Mouse (Mus musculus): ENCODE measurements around the gene Pbx1. TPM values are rescaled to one million over a fixed set of nuclear protein-coding genes. Genes with fewer than 3 reads are reported as not detected.
A peak's percentile ranks its signal among the peaks of the same experiment; 100 is the strongest.

Pbx1 gene
- polyA plus RNA-seq, 1 experiment from 2014 or later, result 49.9 TPM

- TF ChIP-seq CTCF (IDR thresholded peaks at IDR 0.05), result no peak
- ATAC-seq (peak; percentile 75), DNase-seq (ENCODE audit: low read depth, low spot score) (peak; percentile 24)
- in situ Hi-C loops (cut with MboI; ENCODE audit: low pct_unique_long_range_greater_than_20kb), result no loop called here
- ChIA-PET CTCF (interaction anchor here (1.1 kb wide), 1 partner anchor 21 kb away, joined by 3 read pairs; no protein-coding TSS in a partner anchor), POLR2A (no interaction called here)
- H3K27me3 ChIP-seq, result no peaks in the 10 kb centered on the region
Observed at GRCm38 (mm10) chr1:168246968-168247724, 184.9 kb downstream of the Pbx1 start.

GRCm38 (mm10) chr1:168245539-168245938 is 186.5 kb downstream of the Pbx1 start:
- POLR2A ChIA-PET, result interaction anchor here (0.9 kb wide), 1 partner anchor 15 kb away, joined by 3 read pairs; no protein-coding TSS in a partner anchor
- ATAC-seq (peak; percentile 41), DNase-seq (ENCODE audit: low read depth, low spot score) (peak; percentile 58)
- CTCF ChIA-PET, result interaction anchor here (1.0 to 1.1 kb wide), 3 partner anchors 20 to 113 kb away, joined by 3 read pairs; no protein-coding TSS in a partner anchor
- no peaks in the 10 kb centered on the region for H3K27me3 ChIP-seq
- no peak for TF ChIP-seq CTCF (IDR thresholded peaks at IDR 0.05)
- in situ Hi-C loops (cut with MboI; ENCODE audit: low pct_unique_long_range_greater_than_20kb), result no loop called here

- CTCF ChIA-PET, result interaction anchor here (1.9 kb wide), 1 partner anchor 10 kb away, joined by 8 read pairs; no protein-coding TSS in a partner anchor
- POLR2A ChIA-PET, result no interaction called here
- DNase-seq (ENCODE audit: low read depth, low spot score) (no peak), ATAC-seq (no peak)
- no peaks in the 10 kb centered on the region for H3K27me3 ChIP-seq
- in situ Hi-C loops (cut with MboI; ENCODE audit: low pct_unique_long_range_greater_than_20kb), result no loop called here
- TF ChIP-seq CTCF (IDR thresholded peaks at IDR 0.05), result no peak
Observed at GRCm38 (mm10) chr1:168243759-168244158, 188.3 kb downstream of the Pbx1 start.

- POLR2A ChIA-PET, result no interaction called here
- TF ChIP-seq CTCF (IDR thresholded peaks at IDR 0.05), result no peak
- DNase-seq (ENCODE audit: low read depth, low spot score), result no peak
- in situ Hi-C loops (cut with MboI; ENCODE audit: low pct_unique_long_range_greater_than_20kb), result no loop called here
- CTCF ChIA-PET, result interaction anchor here (1.9 kb wide), 1 partner anchor 9 kb away, joined by 8 read pairs; no protein-coding TSS in a partner anchor
- no peak for ATAC-seq
- H3K27me3 ChIP-seq, result no peaks in the 10 kb centered on the region
Observed at GRCm38 (mm10) chr1:168243068-168243467, 189.0 kb downstream of the Pbx1 start.

- H3K27me3 ChIP-seq, result no peaks in the 10 kb centered on the region
- CTCF ChIA-PET, result no interaction called here
- TF ChIP-seq CTCF (IDR thresholded peaks at IDR 0.05), result no peak
- POLR2A ChIA-PET, result no interaction called here
- in situ Hi-C loops (cut with MboI; ENCODE audit: low pct_unique_long_range_greater_than_20kb), result no loop called here
- DNase-seq (ENCODE audit: low read depth, low spot score), result no peak
- no peak for ATAC-seq
Observed at GRCm38 (mm10) chr1:168241316-168241715, 190.8 kb downstream of the Pbx1 start.

- ChIA-PET CTCF (no interaction called here), POLR2A (no interaction called here)
- no peak for TF ChIP-seq CTCF (IDR thresholded peaks at IDR 0.05)
- DNase-seq (ENCODE audit: low read depth, low spot score) (no peak), ATAC-seq (no peak)
- no peaks in the 10 kb centered on the region for H3K27me3 ChIP-seq
- in situ Hi-C loops (cut with MboI; ENCODE audit: low pct_unique_long_range_greater_than_20kb), result no loop called here
Observed at GRCm38 (mm10) chr1:168240846-168241245, 191.2 kb downstream of the Pbx1 start.

- CTCF ChIA-PET, result no interaction called here
- no peak for TF ChIP-seq CTCF (IDR thresholded peaks at IDR 0.05)
- ATAC-seq (no peak), DNase-seq (ENCODE audit: low read depth, low spot score) (no peak)
- H3K27me3 ChIP-seq, result no peaks in the 10 kb centered on the region
- in situ Hi-C loops (cut with MboI; ENCODE audit: low pct_unique_long_range_greater_than_20kb), result no loop called here
- POLR2A ChIA-PET, result no interaction called here
Observed at GRCm38 (mm10) chr1:168240386-168240785, 191.7 kb downstream of the Pbx1 start.

GRCm38 (mm10) chr1:168236101-168236500 is 196.0 kb downstream of the Pbx1 start:
- TF ChIP-seq CTCF (IDR thresholded peaks at IDR 0.05), result no peak
- POLR2A ChIA-PET, result interaction anchor here (1.3 kb wide), 1 partner anchor 112 kb away, joined by 3 read pairs; no protein-coding TSS in a partner anchor
- no peak for ATAC-seq

GRCm38 (mm10) chr1:168234355-168234754 is 197.7 kb downstream of the Pbx1 start:
- DNase-seq (ENCODE audit: low read depth, low spot score) (no peak), ATAC-seq (no peak)

More at GRCm38 (mm10) chr1:168236101-168236500, 196.0 kb downstream of the Pbx1 start:
- DNase-seq (ENCODE audit: low read depth, low spot score), result no peak
- H3K27me3 ChIP-seq, result no peaks in the 10 kb centered on the region
- in situ Hi-C loops (cut with MboI; ENCODE audit: low pct_unique_long_range_greater_than_20kb), result no loop called here
- CTCF ChIA-PET, result interaction anchor here (1.2 to 1.7 kb wide), 2 partner anchors 9 to 22 kb away, joined by 3 to 5 read pairs; no protein-coding TSS in a partner anchor

GRCm38 (mm10) chr1:168233182-168233581 is 198.9 kb downstream of the Pbx1 start:
- ChIA-PET POLR2A (interaction anchor here (0.5 kb wide), 1 partner anchor 956 kb away, joined by 3 read pairs; no protein-coding TSS in a partner anchor), CTCF (interaction anchor here (1.1 to 1.6 kb wide), 3 partner anchors 10 to 264 kb away, joined by 3 to 8 read pairs (median 4); no protein-coding TSS in a partner anchor)
- no peaks in the 10 kb centered on the region for H3K27me3 ChIP-seq
- in situ Hi-C loops (cut with MboI; ENCODE audit: low pct_unique_long_range_greater_than_20kb), result no loop called here
- no peak for ATAC-seq
- no peak for TF ChIP-seq CTCF (IDR thresholded peaks at IDR 0.05)
- no peak for DNase-seq (ENCODE audit: low read depth, low spot score)

More at GRCm38 (mm10) chr1:168234355-168234754, 197.7 kb downstream of the Pbx1 start:
- no peak for TF ChIP-seq CTCF (IDR thresholded peaks at IDR 0.05)
- H3K27me3 ChIP-seq, result no peaks in the 10 kb centered on the region
- POLR2A ChIA-PET, result no interaction called here
- CTCF ChIA-PET, result interaction anchor here (1.1 to 1.6 kb wide), 2 partner anchors 9 to 263 kb away, joined by 3 to 8 read pairs; no protein-coding TSS in a partner anchor
- in situ Hi-C loops (cut with MboI; ENCODE audit: low pct_unique_long_range_greater_than_20kb), result no loop called here
